Mouse (Mus musculus): ENCODE data around the gene 3110082I17Rik. TPM values are rescaled to one million over a fixed set of nuclear protein-coding genes. Genes with fewer than 3 reads are reported as not detected.

Gene 3110082I17Rik
- polyA plus RNA-seq (2012; fragmentation: generic; extraction: Trizol): 10 to 100 TPM; 14.2 to 14.4 TPM

GRCm38 (mm10) chr5:139460384-139461067 lies at the start of gene 3110082I17Rik:
Gene 3110082I17Rik (minus strand): TSS chr5:139460527.

GRCm38 (mm10) chr5:139484185-139484814 lies 24.0 kb upstream of the 3110082I17Rik start, which contains the start of gene Zfand2a:
Gene Zfand2a (minus strand): TSS chr5:139484549.

GRCm38 (mm10) chr5:139423026-139423865 lies 37.1 kb downstream of the 3110082I17Rik start, which contains the start of gene Gper1:
Gene Gper1 (plus strand): TSS chr5:139423151.

GRCm38 (mm10) chr5:139404801-139405401 lies 55.4 kb downstream of the 3110082I17Rik start, which contains the start of gene C130050O18Rik:
Gene C130050O18Rik (plus strand): TSS chr5:139405280.

GRCm38 (mm10) chr5:139377468-139378270 lies 82.7 kb downstream of the 3110082I17Rik start, which contains the start of gene Gpr146:
Gene Gpr146 (plus strand): TSS chr5:139377697.

GRCm38 (mm10) chr5:139352317-139352716 lies 108.0 kb downstream of the 3110082I17Rik start, which contains the start of gene Cyp2w1:
Gene Cyp2w1 (plus strand): TSS chr5:139352617.

GRCm38 (mm10) chr5:139351134-139351533 lies 109.2 kb downstream of the 3110082I17Rik start, which contains the start of gene Cox19:
Gene Cox19 (minus strand): TSS chr5:139351418.

GRCm38 (mm10) chr5:139325395-139325966 lies 134.8 kb downstream of the 3110082I17Rik start, which contains the start of gene Adap1:
Gene Adap1 (minus strand): TSS chr5:139325622.

Other genes starting within 250 kb of the 3110082I17Rik start
- 100 to 1,000 TPM in 1 of 2 experiments, 10 to 100 TPM in 1; 90.3 to 169 TPM for gene Get4, start 208.2 kb downstream of the 3110082I17Rik start, polyA plus RNA-seq (2012; fragmentation: generic; extraction: Trizol)
- gene Adap1, start 134.9 kb downstream of the 3110082I17Rik start, polyA plus RNA-seq (2012; fragmentation: generic; extraction: Trizol): under 1 TPM; 0.08 to 0.38 TPM
- 10 to 100 TPM; 64.7 to 77.4 TPM for gene Cox19, start 109.1 kb downstream of the 3110082I17Rik start, polyA plus RNA-seq (2012; fragmentation: generic; extraction: Trizol)
- not detected for gene Cyp2w1, start 107.9 kb downstream of the 3110082I17Rik start, polyA plus RNA-seq (2012; fragmentation: generic; extraction: Trizol)
- 1 to 10 TPM in 1 of 2 experiments, under 1 TPM in 1; 0.81 to 5.5 TPM for gene Gpr146, start 82.8 kb downstream of the 3110082I17Rik start, polyA plus RNA-seq (2012; fragmentation: generic; extraction: Trizol)
- under 1 TPM; 0.07 to 0.54 TPM for gene C130050O18Rik, start 55.2 kb downstream of the 3110082I17Rik start, polyA plus RNA-seq (2012; fragmentation: generic; extraction: Trizol)
- 1 to 10 TPM in 1 of 2 experiments, under 1 TPM in 1; 0.95 to 7.4 TPM for gene Gper1, start 37.4 kb downstream of the 3110082I17Rik start, polyA plus RNA-seq (2012; fragmentation: generic; extraction: Trizol)
- 10 to 100 TPM in 1 of 2 experiments, 1 to 10 TPM in 1; 3.0 to 14.4 TPM for gene Zfand2a, start 24.0 kb upstream of the 3110082I17Rik start, polyA plus RNA-seq (2012; fragmentation: generic; extraction: Trizol)
- not detected for gene Uncx, start 83.0 kb upstream of the 3110082I17Rik start, polyA plus RNA-seq (2012; fragmentation: generic; extraction: Trizol)

Data from C3H10T1/2 (cell line).